8 mouse cellular contexts compared by ENCODE assay signal in the genomic region with DNA sequence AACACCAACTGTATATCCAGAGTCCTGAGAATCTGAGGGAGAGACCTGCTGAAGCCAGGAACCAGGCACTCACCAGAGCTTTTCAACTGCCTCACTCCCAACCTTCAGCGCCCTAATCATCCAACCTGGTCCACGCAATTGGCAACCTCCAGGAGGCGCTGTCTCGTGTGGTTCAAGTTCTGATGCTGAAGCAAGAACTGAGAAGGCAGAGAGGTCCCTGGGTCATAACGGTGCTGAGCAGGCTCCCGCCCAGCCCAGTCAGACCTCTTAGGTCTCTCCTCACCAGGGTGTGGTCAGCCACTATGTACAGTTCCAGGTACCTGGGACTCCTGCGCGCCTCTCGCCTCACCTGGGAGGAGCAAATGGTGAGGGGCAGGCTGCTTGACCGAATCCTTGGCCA. TPM values are rescaled to one million over a fixed set of nuclear protein-coding genes. Genes with fewer than 3 reads are reported as not detected.
DNase-seq lines count a peak whose midpoint lies in the region; ATAC-seq and TF ChIP-seq lines count a peak whose summit lies in the region.

No protein-coding gene starts in this region.

- peak overlapping the region; percentile 3; the same call in 1 of the 2 replicates for H3K4me2 ChIP-seq in lung, embryonic 16.5 days (ENCODE audit: low read depth, low read length)

- no peak overlapping the region for H3K9ac ChIP-seq in lung, embryonic 16.5 days (ENCODE audit: low read length)

- H3K4me3 ChIP-seq in bone marrow macrophage, adult 2 months (ENCODE audit: insufficient read depth, low read length), result peak overlapping the region; percentile 27
- no peak overlapping the region for H3K4me3 ChIP-seq in lung, embryonic 16.5 days (ENCODE audit: low read length)
- no peak overlapping the region for H3K4me3 ChIP-seq in olfactory bulb, adult 2 months (ENCODE audit: insufficient read depth, low read depth, low read length)

- ATAC-seq in lung, embryonic 16.5 days (ENCODE audit: low read depth), result peak; percentile 38; the same call in 1 of the 2 replicates

- TF ChIP-seq POLR2A in bone marrow macrophage, adult 2 months (IDR thresholded peaks at IDR 0.05; ENCODE audit: borderline replicate concordance, low read depth, low read length), result no peak
- TF ChIP-seq POLR2A in olfactory bulb, adult 2 months (IDR thresholded peaks at IDR 0.05; ENCODE audit: insufficient read depth, low read depth, low read length), result no peak

- TF ChIP-seq CTCF in bone marrow macrophage, adult 2 months (IDR thresholded peaks at IDR 0.05; ENCODE audit: low read depth, low read length), result peak; percentile 85
- 0 out of 2 replicates have a peak, but pooled peaks have one; percentile 39 for TF ChIP-seq CTCF in olfactory bulb, adult 2 months (IDR thresholded peaks at IDR 0.05; ENCODE audit: insufficient read depth, low read depth, low read length)

- H3K27me3 ChIP-seq in lung, embryonic 16.5 days (ENCODE audit: control insufficient read depth, insufficient read depth, low read depth, low read length), result peaks cover 43% of the 10 kb centered on the region

- no peaks in the 10 kb centered on the region for H3K9me3 ChIP-seq in lung, embryonic 16.5 days (ENCODE audit: control insufficient read depth, low read length)

- 4% methylated on average over 10 of the region's 10 CpGs for WGBS in lung, embryonic 16.5 days
- 8% methylated on average over 10 of the region's 10 CpGs for WGBS in olfactory bulb, adult 2 months

- no peak overlapping the region for H3K27ac ChIP-seq in bone marrow macrophage, adult 2 months (ENCODE audit: insufficient read depth, low read depth, low read length)
- H3K27ac ChIP-seq in lung, embryonic 16.5 days (ENCODE audit: low read length), result no peak overlapping the region
- H3K27ac ChIP-seq in olfactory bulb, adult 2 months (ENCODE audit: insufficient read depth, low read depth, low read length), result no peak overlapping the region

- peaks cover 13% of the 10 kb centered on the region for H3K4me1 ChIP-seq in bone marrow macrophage, adult 2 months (ENCODE audit: control insufficient read depth, insufficient read depth, low read length)
- H3K4me1 ChIP-seq in lung, embryonic 16.5 days (replicated peaks; ENCODE audit: control insufficient read depth, insufficient read depth, low read length), result peaks cover 23% of the 10 kb centered on the region
- H3K4me1 ChIP-seq in olfactory bulb, adult 2 months (ENCODE audit: control insufficient read depth, insufficient read depth, low read length), result peaks cover 44% of the 10 kb centered on the region

- DNase-seq in right cerebral cortex, postnatal 4 days, result peak; percentile 64
- no peak for DNase-seq in right cerebral cortex, adult 18-20 months
- peak; percentile 50 for DNase-seq in heart, adult 8-10 months (ENCODE audit: low spot score)
- peak; percentile 47 for DNase-seq in kidney, adult 18-20 months
- DNase-seq in cerebellum, adult 8-10 months, result no peak

- no peaks in the 10 kb centered on the region for H3K36me3 ChIP-seq in lung, embryonic 16.5 days (ENCODE audit: control insufficient read depth, insufficient read depth, low read length)

RNA-seq across cellular contexts. Expression of a gene that starts 8.0 kb away (rescaled TPM):
- polyA plus RNA-seq in bone marrow macrophage, adult 2 months (2012; ENCODE audit: insufficient read depth, insufficient read length, missing spikeins), result 12.8 and 13.6 TPM in 2 replicates
- total RNA-seq in heart, adult 8-10 months (2022), result 1 to 10 TPM; 1.1 to 1.9 (median 1.7) TPM
- polyA plus RNA-seq in lung, embryonic 16.5 days (2015; fragmentation: Nextera tagmentation; extraction: Ambion mirVana), result 6.5 and 7.1 TPM in 2 replicates
- polyA plus RNA-seq in olfactory bulb, adult 2 months (2012; ENCODE audit: insufficient read depth, insufficient read length, low replicate concordance, missing spikeins), result not detected in 2 replicates

RNA-seq across cellular contexts. Expression of a gene that starts 12.7 kb away (rescaled TPM):
- 0.96 and 1.5 TPM in 2 replicates for polyA plus RNA-seq in bone marrow macrophage, adult 2 months (2012; ENCODE audit: insufficient read depth, insufficient read length, missing spikeins)
- total RNA-seq in heart, adult 8-10 months (2022), result 10 to 100 TPM in 1 of 4 experiments, 1 to 10 TPM in 3; 7.4 to 13.3 (median 9.0) TPM
- polyA plus RNA-seq in lung, embryonic 16.5 days (2015; fragmentation: Nextera tagmentation; extraction: Ambion mirVana), result 8.2 and 9.3 TPM in 2 replicates
- polyA plus RNA-seq in olfactory bulb, adult 2 months (2012; ENCODE audit: insufficient read depth, insufficient read length, low replicate concordance, missing spikeins), result not detected in 2 replicates

RNA-seq across cellular contexts. Expression of a gene that starts 30.9 kb away (rescaled TPM):
- polyA plus RNA-seq in bone marrow macrophage, adult 2 months (2012; ENCODE audit: insufficient read depth, insufficient read length, missing spikeins), result 164 and 219 TPM in 2 replicates
- total RNA-seq in heart, adult 8-10 months (2022), result 1 to 10 TPM in 3 of 4 experiments, under 1 TPM in 1; 0.98 to 2.4 (median 1.5) TPM
- polyA plus RNA-seq in lung, embryonic 16.5 days (2015; fragmentation: Nextera tagmentation; extraction: Ambion mirVana), result 0.34 and 0.59 TPM in 2 replicates
- not detected in 2 replicates for polyA plus RNA-seq in olfactory bulb, adult 2 months (2012; ENCODE audit: insufficient read depth, insufficient read length, low replicate concordance, missing spikeins)

Comparison
In these comparisons a context has a peak if more than half of its experiments do, and no peak if none do; other contexts are left out.
1. DNase-seq: peak in right cerebral cortex, postnatal 4 days (single experiment), heart, adult 8-10 months (single experiment) and kidney, adult 18-20 months (single experiment); none in right cerebral cortex, adult 18-20 months (single experiment) and cerebellum, adult 8-10 months (single experiment).
2. RNA of a gene that starts 30.9 kb away (polyA plus RNA-seq): 164 to 219 TPM in bone marrow macrophage, adult 2 months; 0.34 to 0.59 TPM in lung, embryonic 16.5 days and not detected in olfactory bulb, adult 2 months; every median in the first group is over 100 times any median in the second.